Mouse (Mus musculus) CH12.LX (cell line): ENCODE results near the gene Galk2.

Source experiments
- CTCF ChIP-seq, 2 experiments: IDR thresholded peaks in 1 of 2; conservative IDR thresholded peaks in 1 of 2; 2 replicates each; pipeline ENCODE4 v1.5.1; 2011 to 2012; ENCODE audit warnings: low read depth in 2 of 2, low read length in 2 of 2, improper control_type of control experiment in 1 of 2, inconsistent platforms in 1 of 2, mild to moderate bottlenecking in 1 of 2, moderate library complexity in 1 of 2
- GABPA ChIP-seq: IDR thresholded peaks from 2 replicates; pipeline ENCODE4 v1.6.1; 2012; ENCODE audit warnings: low read depth, low read length, improper control_type of control experiment, inconsistent platforms; ENCODE audit not compliant: insufficient replicate concordance
- MXI1 ChIP-seq: IDR thresholded peaks from 2 replicates; pipeline ENCODE4 v1.6.1; 2011; ENCODE audit warnings: mild to moderate bottlenecking, low read depth, low read length, improper control_type of control experiment
- MYC ChIP-seq: IDR thresholded peaks from 2 replicates; pipeline ENCODE4 v1.6.1; 2011; ENCODE audit warnings: low read depth, mild to moderate bottlenecking, improper control_type of control experiment, low read length
- POLR2A ChIP-seq: IDR thresholded peaks from 2 replicates; pipeline ENCODE4 v1.6.1; 2011; ENCODE audit warnings: low read depth, mild to moderate bottlenecking, improper control_type of control experiment, low read length
- POLR2AphosphoS2 ChIP-seq: IDR thresholded peaks from 2 replicates; pipeline ENCODE4 v1.6.1; 2011; ENCODE audit warnings: low read depth, low read length, improper control_type of control experiment
- USF1 ChIP-seq: IDR thresholded peaks from 2 replicates; pipeline ENCODE4 v1.6.1; 2014; ENCODE audit warnings: low read depth, mild to moderate bottlenecking, inconsistent platforms, low read length, improper control_type of control experiment

- no peak for TF ChIP-seq CTCF (conservative IDR thresholded peaks at IDR 0.05 in 1 of 2, IDR thresholded peaks at IDR 0.05 in 1 of 2; ENCODE audit: low read depth in 2 of 2, low read length in 2 of 2)
- no peak for TF ChIP-seq POLR2A
- no peak for TF ChIP-seq USF1
- no peak for TF ChIP-seq MYC
- no peak for TF ChIP-seq POLR2AphosphoS2
- no peak for TF ChIP-seq MXI1
- TF ChIP-seq GABPA = no peak
Measured at GRCm38 (mm10) chr2:125975808-125976345, 117.0 kb downstream of the Galk2 start.
